Mouse (Mus musculus): ENCODE data around the gene Maz. TPM values are rescaled to one million over a fixed set of nuclear protein-coding genes. Genes with fewer than 3 reads are reported as not detected.

The Maz gene
- 33.7 TPM for polyA plus RNA-seq (2015; fragmentation: Illumina TruSeq; extraction: RNeasy Lipid Tissue Mini Kit (QIAGEN cat#74804); ENCODE audit: insufficient read depth, low read depth, low replicate concordance)

DNA sequence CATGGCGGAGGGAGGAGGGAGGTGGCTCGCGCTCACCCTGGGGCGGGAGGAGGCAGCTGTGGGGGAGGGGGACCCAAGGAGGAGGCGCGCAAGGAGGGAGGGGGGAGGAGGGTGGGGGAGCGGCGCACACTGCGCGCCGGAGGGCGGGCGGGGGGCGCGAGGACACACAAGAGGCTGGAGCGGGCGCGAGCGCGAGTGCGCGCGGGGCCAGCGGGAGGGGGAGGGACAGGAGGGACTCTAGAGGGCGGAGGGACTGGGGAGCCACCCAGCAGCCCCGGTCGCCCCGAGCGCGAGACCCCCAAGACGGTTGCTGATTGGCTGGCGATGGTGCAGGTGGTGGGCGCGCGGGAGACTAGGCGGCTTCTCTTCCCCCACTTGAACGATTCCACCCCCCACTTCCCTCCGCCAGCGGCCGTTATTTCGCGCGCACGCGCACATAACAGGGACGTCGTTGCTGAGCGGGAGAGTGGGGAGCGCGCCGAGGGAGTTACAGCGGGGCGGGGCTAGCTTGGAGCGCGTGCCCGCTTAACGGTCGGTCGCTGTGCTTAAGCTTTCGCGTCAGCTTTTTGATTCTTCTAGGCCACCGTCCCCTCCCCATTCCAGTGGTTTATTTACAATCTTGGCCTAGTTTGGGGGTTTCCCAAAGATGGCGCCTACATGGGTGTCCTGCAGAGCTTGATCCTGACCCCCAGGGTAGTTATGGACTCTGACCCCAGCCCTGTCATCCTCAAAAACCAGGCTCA, at the start of gene Maz:
Maz (minus strand) TSS at position 54 of the 743 bp plus-strand sequence.

GRCm38 (mm10) chr7:127041851-127042672, 15.2 kb upstream of the Maz start, which contains the start of gene Kif22:
TSS of gene Kif22 (minus strand) at chr7:127042471.

DNA sequence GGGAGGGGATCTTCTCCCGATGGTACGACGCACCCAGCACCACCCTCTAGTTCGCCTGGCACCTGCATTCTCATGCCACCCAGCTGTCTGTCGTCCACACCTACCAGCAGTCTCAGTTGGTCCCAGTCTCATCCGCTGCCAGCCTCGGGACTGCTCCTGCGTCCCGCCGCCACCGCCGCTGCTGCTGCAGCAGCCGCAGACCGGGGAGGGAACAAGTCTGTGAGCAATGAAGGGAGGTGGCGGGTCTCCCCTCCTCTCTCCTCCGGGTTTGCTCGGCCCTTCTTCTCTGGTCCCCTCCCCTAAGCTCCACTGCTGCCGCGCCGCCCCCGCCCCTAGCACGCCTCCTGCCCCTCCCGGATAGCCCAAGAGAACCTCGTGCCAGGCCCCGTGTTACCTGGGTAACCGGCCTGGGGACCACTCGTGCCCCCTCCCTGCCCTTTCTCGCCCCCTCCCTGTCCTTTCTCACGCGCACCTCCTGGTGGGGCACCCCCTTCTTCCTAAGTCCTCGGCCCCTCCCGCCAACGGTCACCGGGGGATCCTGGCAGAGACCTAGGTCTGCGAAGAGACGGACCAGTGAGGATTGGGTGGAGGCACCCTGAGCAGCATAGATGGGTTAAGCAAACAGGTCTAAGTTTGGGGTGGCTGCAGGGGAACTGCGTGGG, 5.8 kb downstream of the Maz start, which contains the start of the genes Gm42742 and Prrt2:
Gm42742 (minus strand) TSS at position 197 of the 662 bp plus-strand sequence.
Prrt2 (minus strand) TSS at position 311 of the 662 bp plus-strand sequence.

DNA sequence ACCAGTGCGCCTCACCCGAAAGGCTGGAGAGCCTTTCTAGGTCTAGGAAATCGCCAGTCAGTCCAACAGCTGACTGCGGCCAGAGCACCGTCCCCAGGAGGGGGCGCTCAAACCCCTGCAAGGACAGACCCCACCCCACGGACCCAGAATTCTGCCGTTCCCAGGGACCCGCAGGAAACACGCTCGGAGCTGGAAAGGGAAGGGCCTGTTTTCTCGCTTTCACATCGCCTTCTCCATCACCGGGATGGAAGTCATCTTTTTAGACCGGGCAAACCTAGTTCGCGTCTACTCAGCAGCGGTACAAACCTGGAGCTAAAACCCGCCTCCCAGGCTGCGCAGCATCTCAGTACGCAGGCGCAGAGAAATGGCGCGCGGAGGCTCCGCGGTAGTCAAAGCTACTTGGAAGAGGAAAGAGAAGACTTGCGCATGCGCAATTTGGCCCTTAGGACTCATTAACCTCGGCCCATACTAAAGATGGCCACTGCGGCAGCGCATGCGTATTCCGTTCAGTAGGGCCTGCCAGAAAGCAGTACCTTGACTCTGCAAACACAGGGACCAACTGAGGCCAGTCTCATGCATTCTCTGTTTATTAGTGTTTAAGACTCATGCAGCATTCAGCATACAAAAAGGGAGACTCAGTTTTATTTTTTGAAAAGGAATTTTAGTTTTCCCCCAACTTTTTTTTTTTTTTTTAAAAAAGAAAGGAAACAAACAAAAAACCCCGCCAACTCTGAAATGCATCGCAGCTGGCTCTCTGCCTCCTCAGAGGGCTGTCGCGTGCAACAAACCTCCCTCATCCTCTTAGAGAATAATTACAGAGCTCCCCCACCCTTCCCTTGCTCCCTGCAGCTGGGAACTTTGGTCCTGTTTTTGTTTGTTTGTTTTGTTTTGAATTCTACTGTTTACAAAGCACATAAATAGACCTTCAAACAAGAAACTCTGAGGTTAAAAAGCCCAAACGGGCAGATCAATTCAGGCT, 9.6 kb downstream of the Maz start, which contains the start of gene Pagr1a:
Pagr1a (minus strand) TSS at position 382 of the 979 bp plus-strand sequence.

DNA sequence TGATC, 10.6 kb downstream of the Maz start, which contains the start of gene Pagr1b:
Pagr1b (minus strand) TSS at position 4 of the 5 bp plus-strand sequence.

DNA sequence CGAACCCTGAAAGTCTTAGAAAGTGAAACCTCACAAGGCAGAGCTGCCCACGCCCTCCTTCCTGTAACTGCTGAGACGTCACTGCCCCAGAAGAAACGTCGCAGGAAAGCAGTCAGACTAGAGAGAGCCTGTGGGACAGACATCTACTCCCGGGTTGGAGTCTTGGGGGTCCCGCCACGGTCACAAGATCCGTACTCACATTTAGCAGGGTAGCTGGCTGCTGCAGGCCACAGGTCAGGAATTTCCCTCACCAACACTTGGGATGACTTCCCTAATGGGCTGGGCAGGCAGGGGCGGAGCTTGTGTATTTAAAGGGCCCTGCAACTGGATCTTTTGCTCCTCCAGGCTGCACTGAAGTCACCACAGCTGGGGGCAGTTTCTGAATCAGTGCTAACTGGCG, 12.5 kb downstream of the Maz start, which contains the start of gene Mvp:
Mvp (minus strand) TSS at position 302 of the 400 bp plus-strand sequence.

GRCm38 (mm10) chr7:126975950-126976866, 50.6 kb downstream of the Maz start, which contains the start of gene Cdiptos:
TSS of gene Cdiptos (minus strand) at chr7:126976098.

DNA sequence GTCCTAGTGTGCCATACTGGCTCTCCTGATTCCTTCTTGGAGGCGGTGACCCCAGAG, 51.1 kb downstream of the Maz start, which contains the start of gene Cdipt:
Cdipt (plus strand) TSS at position 22 of the 57 bp plus-strand sequence.

Other genes starting within 250 kb of the Maz start
- 1.9 TPM for gene Tbx6, start 245.6 kb downstream of the Maz start, polyA plus RNA-seq (2015; fragmentation: Illumina TruSeq; extraction: RNeasy Lipid Tissue Mini Kit (QIAGEN cat#74804); ENCODE audit: insufficient read depth, low read depth, low replicate concordance)
- 30.4 TPM for gene Ppp4c, start 234.5 kb downstream of the Maz start, polyA plus RNA-seq (2015; fragmentation: Illumina TruSeq; extraction: RNeasy Lipid Tissue Mini Kit (QIAGEN cat#74804); ENCODE audit: insufficient read depth, low read depth, low replicate concordance)
- gene Fam57b, start 229.4 kb downstream of the Maz start, polyA plus RNA-seq (2015; fragmentation: Illumina TruSeq; extraction: RNeasy Lipid Tissue Mini Kit (QIAGEN cat#74804); ENCODE audit: insufficient read depth, low read depth, low replicate concordance), result 3.8 TPM
- gene 4930451I11Rik, start 195.4 kb downstream of the Maz start, polyA plus RNA-seq (2015; fragmentation: Illumina TruSeq; extraction: RNeasy Lipid Tissue Mini Kit (QIAGEN cat#74804); ENCODE audit: insufficient read depth, low read depth, low replicate concordance), result not detected
- not detected for gene Doc2a, start 179.6 kb downstream of the Maz start, polyA plus RNA-seq (2015; fragmentation: Illumina TruSeq; extraction: RNeasy Lipid Tissue Mini Kit (QIAGEN cat#74804); ENCODE audit: insufficient read depth, low read depth, low replicate concordance)
- gene Hirip3, start 165.1 kb downstream of the Maz start, polyA plus RNA-seq (2015; fragmentation: Illumina TruSeq; extraction: RNeasy Lipid Tissue Mini Kit (QIAGEN cat#74804); ENCODE audit: insufficient read depth, low read depth, low replicate concordance), result 4.6 TPM
- gene Ino80e, start 164.7 kb downstream of the Maz start, polyA plus RNA-seq (2015; fragmentation: Illumina TruSeq; extraction: RNeasy Lipid Tissue Mini Kit (QIAGEN cat#74804); ENCODE audit: insufficient read depth, low read depth, low replicate concordance), result 12.9 TPM
- 31.1 TPM for gene Taok2, start 142.3 kb downstream of the Maz start, polyA plus RNA-seq (2015; fragmentation: Illumina TruSeq; extraction: RNeasy Lipid Tissue Mini Kit (QIAGEN cat#74804); ENCODE audit: insufficient read depth, low read depth, low replicate concordance)
- gene Tmem219, start 104.1 kb downstream of the Maz start, polyA plus RNA-seq (2015; fragmentation: Illumina TruSeq; extraction: RNeasy Lipid Tissue Mini Kit (QIAGEN cat#74804); ENCODE audit: insufficient read depth, low read depth, low replicate concordance), result 29.4 TPM
- 3.6 TPM for gene Kctd13, start 98.2 kb downstream of the Maz start, polyA plus RNA-seq (2015; fragmentation: Illumina TruSeq; extraction: RNeasy Lipid Tissue Mini Kit (QIAGEN cat#74804); ENCODE audit: insufficient read depth, low read depth, low replicate concordance)
- 3.6 TPM for gene Asphd1, start 77.5 kb downstream of the Maz start, polyA plus RNA-seq (2015; fragmentation: Illumina TruSeq; extraction: RNeasy Lipid Tissue Mini Kit (QIAGEN cat#74804); ENCODE audit: insufficient read depth, low read depth, low replicate concordance)
- 17.7 TPM for gene Sez6l2, start 76.5 kb downstream of the Maz start, polyA plus RNA-seq (2015; fragmentation: Illumina TruSeq; extraction: RNeasy Lipid Tissue Mini Kit (QIAGEN cat#74804); ENCODE audit: insufficient read depth, low read depth, low replicate concordance)
- gene Cdipt, start 51.1 kb downstream of the Maz start, polyA plus RNA-seq (2015; fragmentation: Illumina TruSeq; extraction: RNeasy Lipid Tissue Mini Kit (QIAGEN cat#74804); ENCODE audit: insufficient read depth, low read depth, low replicate concordance), result 28.6 TPM
- 1.6 TPM for gene Cdiptos, start 50.9 kb downstream of the Maz start, polyA plus RNA-seq (2015; fragmentation: Illumina TruSeq; extraction: RNeasy Lipid Tissue Mini Kit (QIAGEN cat#74804); ENCODE audit: insufficient read depth, low read depth, low replicate concordance)
- 10.7 TPM for gene Mvp, start 12.4 kb downstream of the Maz start, polyA plus RNA-seq (2015; fragmentation: Illumina TruSeq; extraction: RNeasy Lipid Tissue Mini Kit (QIAGEN cat#74804); ENCODE audit: insufficient read depth, low read depth, low replicate concordance)
- not detected for gene Pagr1b, start 10.6 kb downstream of the Maz start, polyA plus RNA-seq (2015; fragmentation: Illumina TruSeq; extraction: RNeasy Lipid Tissue Mini Kit (QIAGEN cat#74804); ENCODE audit: insufficient read depth, low read depth, low replicate concordance)
- gene Pagr1a, start 9.7 kb downstream of the Maz start, polyA plus RNA-seq (2015; fragmentation: Illumina TruSeq; extraction: RNeasy Lipid Tissue Mini Kit (QIAGEN cat#74804); ENCODE audit: insufficient read depth, low read depth, low replicate concordance), result 17.2 TPM
- gene Gm42742, start 5.9 kb downstream of the Maz start, polyA plus RNA-seq (2015; fragmentation: Illumina TruSeq; extraction: RNeasy Lipid Tissue Mini Kit (QIAGEN cat#74804); ENCODE audit: insufficient read depth, low read depth, low replicate concordance), result 3.3 TPM
- gene Prrt2, start 5.8 kb downstream of the Maz start, polyA plus RNA-seq (2015; fragmentation: Illumina TruSeq; extraction: RNeasy Lipid Tissue Mini Kit (QIAGEN cat#74804); ENCODE audit: insufficient read depth, low read depth, low replicate concordance), result 0.76 TPM
- gene Kif22, start 15.4 kb upstream of the Maz start, polyA plus RNA-seq (2015; fragmentation: Illumina TruSeq; extraction: RNeasy Lipid Tissue Mini Kit (QIAGEN cat#74804); ENCODE audit: insufficient read depth, low read depth, low replicate concordance), result 0.39 TPM
- gene Zg16, start 60.3 kb upstream of the Maz start, polyA plus RNA-seq (2015; fragmentation: Illumina TruSeq; extraction: RNeasy Lipid Tissue Mini Kit (QIAGEN cat#74804); ENCODE audit: insufficient read depth, low read depth, low replicate concordance), result 25,813 TPM
- 2.4 TPM for gene AI467606, start 64.3 kb upstream of the Maz start, polyA plus RNA-seq (2015; fragmentation: Illumina TruSeq; extraction: RNeasy Lipid Tissue Mini Kit (QIAGEN cat#74804); ENCODE audit: insufficient read depth, low read depth, low replicate concordance)
- gene Qprt, start 95.2 kb upstream of the Maz start, polyA plus RNA-seq (2015; fragmentation: Illumina TruSeq; extraction: RNeasy Lipid Tissue Mini Kit (QIAGEN cat#74804); ENCODE audit: insufficient read depth, low read depth, low replicate concordance), result 0.54 TPM
- 0.24 TPM for gene Spn, start 110.8 kb upstream of the Maz start, polyA plus RNA-seq (2015; fragmentation: Illumina TruSeq; extraction: RNeasy Lipid Tissue Mini Kit (QIAGEN cat#74804); ENCODE audit: insufficient read depth, low read depth, low replicate concordance)
- 10.8 TPM for gene Cd2bp2, start 169.0 kb upstream of the Maz start, polyA plus RNA-seq (2015; fragmentation: Illumina TruSeq; extraction: RNeasy Lipid Tissue Mini Kit (QIAGEN cat#74804); ENCODE audit: insufficient read depth, low read depth, low replicate concordance)
- 7.0 TPM for gene Tbc1d10b, start 181.4 kb upstream of the Maz start, polyA plus RNA-seq (2015; fragmentation: Illumina TruSeq; extraction: RNeasy Lipid Tissue Mini Kit (QIAGEN cat#74804); ENCODE audit: insufficient read depth, low read depth, low replicate concordance)
- gene Mylpf, start 181.9 kb upstream of the Maz start, polyA plus RNA-seq (2015; fragmentation: Illumina TruSeq; extraction: RNeasy Lipid Tissue Mini Kit (QIAGEN cat#74804); ENCODE audit: insufficient read depth, low read depth, low replicate concordance), result 1.5 TPM
- 2.2 TPM for gene Zfp553, start 206.0 kb upstream of the Maz start, polyA plus RNA-seq (2015; fragmentation: Illumina TruSeq; extraction: RNeasy Lipid Tissue Mini Kit (QIAGEN cat#74804); ENCODE audit: insufficient read depth, low read depth, low replicate concordance)
- 2.8 TPM for gene Sept1, start 206.1 kb upstream of the Maz start, polyA plus RNA-seq (2015; fragmentation: Illumina TruSeq; extraction: RNeasy Lipid Tissue Mini Kit (QIAGEN cat#74804); ENCODE audit: insufficient read depth, low read depth, low replicate concordance)
- gene Zfp771, start 217.2 kb upstream of the Maz start, polyA plus RNA-seq (2015; fragmentation: Illumina TruSeq; extraction: RNeasy Lipid Tissue Mini Kit (QIAGEN cat#74804); ENCODE audit: insufficient read depth, low read depth, low replicate concordance), result 8.5 TPM
- 12.0 TPM for gene Dctpp1, start 233.7 kb upstream of the Maz start, polyA plus RNA-seq (2015; fragmentation: Illumina TruSeq; extraction: RNeasy Lipid Tissue Mini Kit (QIAGEN cat#74804); ENCODE audit: insufficient read depth, low read depth, low replicate concordance)
- 21.0 TPM for gene Sephs2, start 247.0 kb upstream of the Maz start, polyA plus RNA-seq (2015; fragmentation: Illumina TruSeq; extraction: RNeasy Lipid Tissue Mini Kit (QIAGEN cat#74804); ENCODE audit: insufficient read depth, low read depth, low replicate concordance)